24 mouse cellular contexts compared by ENCODE assay signal in genomic region chr12:41573754-41574153, GRCm38 (mm10).
"Had no signal": no experiment of that assay in that cellular context is flagged by ENCODE, and none has a peak within 500 bp of the region (broad histone marks: within the 10 kb centered on the region; RNA-seq: fewer than 3 reads in every experiment).

No protein-coding gene starts in this region.

- H3K9ac ChIP-seq: heart, embryonic 13.5 days; heart, embryonic 15.5 days; hindbrain, embryonic 13.5 days; hindbrain, embryonic 15.5 days; kidney, embryonic 15.5 days; limb, embryonic 12.5 days had no signal

- H3K4me2 ChIP-seq: heart, embryonic 11.5 days; heart, embryonic 13.5 days; heart, embryonic 15.5 days; hindbrain, embryonic 13.5 days; hindbrain, embryonic 15.5 days; kidney, embryonic 15.5 days; limb, embryonic 12.5 days had no signal

- ATAC-seq: hindbrain, postnatal 0 days; intestine, embryonic 16.5 days had no signal

- DNase-seq: gastrocnemius, adult 2 months; gastrocnemius, postnatal 10 days; gastrocnemius, postnatal 25 days; heart, adult 11 months; heart, adult 2 months; heart, postnatal 14 days; heart, postnatal 36 days; kidney, adult 11 months; kidney, adult 2 months; kidney, adult 9 months; kidney, postnatal 14 days; kidney, postnatal 36 days had no signal

- H3K27me3 ChIP-seq: heart, embryonic 13.5 days; heart, embryonic 15.5 days; hindbrain, embryonic 13.5 days; hindbrain, embryonic 15.5 days; kidney, embryonic 15.5 days; limb, embryonic 12.5 days had no signal

- H3K9me3 ChIP-seq: heart, embryonic 13.5 days; heart, embryonic 15.5 days; hindbrain, embryonic 13.5 days; hindbrain, embryonic 15.5 days; kidney, embryonic 15.5 days; limb, embryonic 10.5 days; limb, embryonic 12.5 days had no signal

- H3K4me1 ChIP-seq: heart, embryonic 13.5 days; heart, embryonic 15.5 days; hindbrain, embryonic 13.5 days; hindbrain, embryonic 15.5 days; kidney, embryonic 15.5 days; limb, embryonic 10.5 days; limb, embryonic 12.5 days had no signal

- H3K27ac ChIP-seq: gastrocnemius, adult 2 months; heart, adult 2 months; heart, embryonic 13.5 days; heart, embryonic 15.5 days; hindbrain, embryonic 13.5 days; hindbrain, embryonic 15.5 days; hindbrain, postnatal 0 days; kidney, embryonic 15.5 days; kidney, postnatal 0 days; left cerebral cortex, adult 2 months; limb, embryonic 10.5 days; limb, embryonic 12.5 days had no signal

- H3K36me3 ChIP-seq: heart, embryonic 13.5 days; heart, embryonic 15.5 days; hindbrain, embryonic 13.5 days; hindbrain, embryonic 15.5 days; kidney, embryonic 15.5 days; limb, embryonic 10.5 days; limb, embryonic 12.5 days had no signal

- H3K4me3 ChIP-seq: gastrocnemius, adult 2 months; heart, adult 2 months; heart, embryonic 13.5 days; heart, embryonic 15.5 days; hindbrain, embryonic 13.5 days; hindbrain, embryonic 15.5 days; kidney, embryonic 15.5 days; left cerebral cortex, adult 2 months; limb, embryonic 10.5 days; limb, embryonic 12.5 days had no signal
